12 mouse cellular contexts compared by ENCODE assay signal in the genomic region with DNA sequence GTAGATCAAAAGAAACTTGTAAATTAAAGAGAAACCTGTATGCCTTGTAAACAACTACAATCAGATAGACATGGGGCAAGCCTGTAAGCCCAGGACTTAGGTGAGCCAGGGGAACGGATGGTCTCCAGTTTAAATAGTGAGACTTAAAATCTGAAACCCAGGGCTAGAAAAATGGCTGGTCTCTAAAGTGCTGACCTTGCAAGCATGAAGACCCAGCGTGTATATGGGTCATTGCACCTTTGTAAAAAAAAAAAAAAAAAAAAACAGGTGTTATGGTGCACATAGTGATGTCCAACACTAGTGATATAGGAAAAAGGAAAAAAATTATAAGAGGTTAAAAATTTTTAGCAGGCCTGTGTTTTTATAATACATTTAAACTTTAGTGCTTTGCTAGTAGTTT. TPM values are rescaled to one million over a fixed set of nuclear protein-coding genes. Genes with fewer than 3 reads are reported as not detected.
DNase-seq lines count a peak whose midpoint lies in the region; ATAC-seq lines count a peak whose summit lies in the region.
"Had no signal": no experiment of that assay in that cellular context is flagged by ENCODE, and none has a peak within 500 bp of the region (broad histone marks: within the 10 kb centered on the region; RNA-seq: fewer than 3 reads in every experiment).

No protein-coding gene starts in this region.

- no peak overlapping the region for H3K27ac ChIP-seq in kidney, embryonic 14.5 days (ENCODE audit: low read depth, low read length)
- H3K27ac ChIP-seq in embryonic facial prominence, embryonic 14.5 days (replicated peaks; ENCODE audit: low read depth, low read length): no peak overlapping the region
- no peak overlapping the region for H3K27ac ChIP-seq in hindbrain, embryonic 13.5 days
- no peak overlapping the region for H3K27ac ChIP-seq in midbrain, embryonic 12.5 days (replicated peaks)

- DNase-seq in kidney, adult 8-10 months: no peak
- no peak for DNase-seq in embryonic facial prominence, embryonic 14.5 days (ENCODE audit: low spot score)
- no peak for DNase-seq in right cerebral cortex, adult 2 months (ENCODE audit: low spot score in 2 of 2)
- no peak for DNase-seq in kidney, adult 9 months
- no peak for DNase-seq in gastrocnemius, postnatal 4 days (ENCODE audit: low spot score in 2 of 2)
- DNase-seq: lung, postnatal 14 days; thymus, postnatal 4 days had no signal

- peak overlapping the region; percentile 87; the same call in 1 of the 2 replicates for H3K4me3 ChIP-seq in kidney, embryonic 14.5 days (ENCODE audit: low read length)
- 0 out of 2 replicates have a peak overlapping the region, but pooled peaks have one; percentile 73 for H3K4me3 ChIP-seq in embryonic facial prominence, embryonic 14.5 days (ENCODE audit: low read depth, low read length)
- H3K4me3 ChIP-seq in hindbrain, embryonic 13.5 days: peak overlapping the region; percentile 80; the same call in 1 of the 2 replicates
- 0 out of 2 replicates have a peak overlapping the region, but pooled peaks have one; percentile 70 for H3K4me3 ChIP-seq in midbrain, embryonic 12.5 days

- ATAC-seq in kidney, embryonic 14.5 days (ENCODE audit: low FRiP score, low TSS enrichment): no peak
- ATAC-seq in embryonic facial prominence, embryonic 14.5 days (ENCODE audit: low read depth): no peak
- ATAC-seq in hindbrain, embryonic 13.5 days (ENCODE audit: low FRiP score): no peak
- no peak for ATAC-seq in midbrain, embryonic 12.5 days (ENCODE audit: low FRiP score, low read depth)

- H3K36me3 ChIP-seq in kidney, embryonic 14.5 days (ENCODE audit: control insufficient read depth, insufficient read depth, low read length): no peaks in the 10 kb centered on the region
- no peaks in the 10 kb centered on the region for H3K36me3 ChIP-seq in embryonic facial prominence, embryonic 14.5 days (ENCODE audit: control insufficient read depth, insufficient read depth, low read length)
- H3K36me3 ChIP-seq in hindbrain, embryonic 13.5 days: no peaks in the 10 kb centered on the region
- H3K36me3 ChIP-seq in midbrain, embryonic 12.5 days: no peaks in the 10 kb centered on the region

- no peaks in the 10 kb centered on the region for H3K4me1 ChIP-seq in kidney, embryonic 14.5 days (ENCODE audit: control insufficient read depth, insufficient read depth, low read length)
- peaks cover 5% of the 10 kb centered on the region for H3K4me1 ChIP-seq in embryonic facial prominence, embryonic 14.5 days (ENCODE audit: control insufficient read depth, insufficient read depth, low read length)
- peaks cover 8% of the 10 kb centered on the region for H3K4me1 ChIP-seq in hindbrain, embryonic 13.5 days (replicated peaks)
- peaks cover 8% of the 10 kb centered on the region for H3K4me1 ChIP-seq in midbrain, embryonic 12.5 days

- H3K4me2 ChIP-seq in kidney, embryonic 14.5 days (replicated peaks; ENCODE audit: low read depth, low read length): no peak overlapping the region
- no peak overlapping the region for H3K4me2 ChIP-seq in embryonic facial prominence, embryonic 14.5 days (ENCODE audit: low read depth, low read length)
- H3K4me2 ChIP-seq in hindbrain, embryonic 13.5 days: peak overlapping the region; percentile 88
- peak overlapping the region; percentile 77 for H3K4me2 ChIP-seq in midbrain, embryonic 12.5 days (replicated peaks)

- H3K9ac ChIP-seq in kidney, embryonic 14.5 days (ENCODE audit: low read depth, low read length): no peak overlapping the region
- no peak overlapping the region for H3K9ac ChIP-seq in embryonic facial prominence, embryonic 14.5 days (ENCODE audit: low read depth, low read length)
- no peak overlapping the region for H3K9ac ChIP-seq in hindbrain, embryonic 13.5 days
- H3K9ac ChIP-seq in midbrain, embryonic 12.5 days (replicated peaks): peak overlapping the region; percentile 81; the same call in 1 of the 2 replicates

- H3K27me3 ChIP-seq in kidney, embryonic 14.5 days (ENCODE audit: control insufficient read depth, insufficient read depth, low read length): no peaks in the 10 kb centered on the region
- no peaks in the 10 kb centered on the region for H3K27me3 ChIP-seq in embryonic facial prominence, embryonic 14.5 days (replicated peaks; ENCODE audit: control insufficient read depth, insufficient read depth, low read length)
- no peaks in the 10 kb centered on the region for H3K27me3 ChIP-seq in hindbrain, embryonic 13.5 days
- no peaks in the 10 kb centered on the region for H3K27me3 ChIP-seq in midbrain, embryonic 12.5 days

- no peaks in the 10 kb centered on the region for H3K9me3 ChIP-seq in kidney, embryonic 14.5 days (ENCODE audit: control insufficient read depth, low read length)
- no peaks in the 10 kb centered on the region for H3K9me3 ChIP-seq in embryonic facial prominence, embryonic 14.5 days (ENCODE audit: control insufficient read depth, low read length)
- H3K9me3 ChIP-seq in hindbrain, embryonic 13.5 days: no peaks in the 10 kb centered on the region
- H3K9me3 ChIP-seq in midbrain, embryonic 12.5 days: no peaks in the 10 kb centered on the region

- WGBS in kidney, embryonic 14.5 days: 78% methylated on average over 2 of the region's 2 CpGs
- WGBS in embryonic facial prominence, embryonic 14.5 days: 75% methylated on average over 2 of the region's 2 CpGs
- 87% methylated on average over 2 of the region's 2 CpGs for WGBS in hindbrain, embryonic 13.5 days
- WGBS in midbrain, embryonic 12.5 days: 75% methylated on average over 2 of the region's 2 CpGs

RNA-seq across cellular contexts. Expression of gene Slc38a9, which starts 1.1 kb away (rescaled TPM):
- 13.1 and 14.2 TPM in 2 replicates for polyA plus RNA-seq in kidney, embryonic 14.5 days (2014; fragmentation: Nextera tagmentation; extraction: Ambion mirVana)
- polyA plus RNA-seq in embryonic facial prominence, embryonic 14.5 days (2014; fragmentation: Nextera tagmentation; extraction: Ambion mirVana): 13.8 and 13.9 TPM in 2 replicates
- polyA plus RNA-seq in hindbrain, embryonic 13.5 days (2015; fragmentation: Nextera tagmentation; extraction: Ambion mirVana): 26.6 TPM in 2 replicates
- 24.6 and 25.7 TPM in 2 replicates for polyA plus RNA-seq in midbrain, embryonic 12.5 days (2016; fragmentation: Nextera tagmentation; extraction: Ambion mirVana)
- total RNA-seq in gastrocnemius, postnatal 4 days (2021): 10 to 100 TPM; 10.3 to 12.0 TPM

RNA-seq across cellular contexts. Expression of gene Ddx4, which starts 9.4 kb away (rescaled TPM):
- polyA plus RNA-seq in kidney, embryonic 14.5 days (2014; fragmentation: Nextera tagmentation; extraction: Ambion mirVana): 0.31 and 0.84 TPM in 2 replicates
- 0.99 and 2.0 TPM in 2 replicates for polyA plus RNA-seq in embryonic facial prominence, embryonic 14.5 days (2014; fragmentation: Nextera tagmentation; extraction: Ambion mirVana)
- 0.78 and 1.5 TPM in 2 replicates for polyA plus RNA-seq in hindbrain, embryonic 13.5 days (2015; fragmentation: Nextera tagmentation; extraction: Ambion mirVana)
- 0.82 and 1.1 TPM in 2 replicates for polyA plus RNA-seq in midbrain, embryonic 12.5 days (2016; fragmentation: Nextera tagmentation; extraction: Ambion mirVana)
- total RNA-seq in gastrocnemius, postnatal 4 days (2021): not detected
- total RNA-seq: gastrocnemius, adult 8-10 months had no signal
- polyA plus RNA-seq: inflammation-experienced regulatory T-cells, adult 6 months had no signal

Comparison
In these comparisons a context has a peak if more than half of its experiments do, and no peak if none do; other contexts are left out.
1. H3K4me2 ChIP-seq: peak in hindbrain, embryonic 13.5 days (single experiment) and midbrain, embryonic 12.5 days (single experiment); none in kidney, embryonic 14.5 days (single experiment) and embryonic facial prominence, embryonic 14.5 days (single experiment).
2. Peak in every context shown above with its lines, with median percentiles within 50 percentile points of each other: H3K4me3 ChIP-seq.